25 mouse cellular contexts compared by ENCODE assay signal in the genomic region with DNA sequence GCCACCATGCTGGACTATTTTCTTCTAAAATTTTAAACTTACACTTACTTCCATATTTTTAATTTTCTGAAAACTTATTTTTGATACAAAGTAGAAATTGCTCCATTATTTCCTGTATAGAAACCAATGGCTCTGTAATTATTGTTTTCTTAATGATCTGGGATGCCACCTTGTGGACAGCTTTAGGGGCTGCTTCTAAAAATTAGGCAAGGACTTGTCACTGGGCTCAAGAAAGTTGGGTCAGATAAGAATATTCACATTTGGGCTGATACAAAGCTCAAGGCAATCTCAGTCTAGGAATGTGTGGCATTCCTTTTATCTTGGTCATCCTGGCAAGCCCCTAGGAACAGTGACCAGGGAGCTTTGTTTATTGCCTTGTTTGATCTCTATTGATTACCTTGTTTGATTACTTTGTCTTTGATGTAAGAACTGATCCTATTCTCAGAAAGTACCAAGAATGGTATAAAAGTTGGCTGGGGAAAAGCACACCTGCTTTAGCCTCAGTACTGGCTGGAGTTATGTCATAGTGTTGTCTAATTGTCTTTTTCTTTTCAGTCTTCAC.
DNase-seq lines count a peak whose midpoint lies in the region; ATAC-seq and TF ChIP-seq lines count a peak whose summit lies in the region.
"Had no signal": no experiment of that assay in that cellular context is flagged by ENCODE, and none has a peak within 500 bp of the region (broad histone marks: within the 10 kb centered on the region; RNA-seq: fewer than 3 reads in every experiment).

No protein-coding gene starts in this region.

- H3K4me1 ChIP-seq in liver, postnatal 0 days (ENCODE audit: insufficient read depth) = no peaks in the 10 kb centered on the region
- H3K4me1 ChIP-seq in liver, embryonic 12.5 days = no peaks in the 10 kb centered on the region
- H3K4me1 ChIP-seq: embryonic facial prominence, embryonic 13.5 days; forebrain, embryonic 12.5 days; heart, embryonic 13.5 days; hindbrain, embryonic 13.5 days; liver, embryonic 13.5 days; megakaryocyte, embryonic 14.5 days; midbrain, embryonic 15.5 days; neural tube, embryonic 12.5 days had no signal

- H3K36me3 ChIP-seq in liver, postnatal 0 days (replicated peaks; ENCODE audit: insufficient read depth, low read length) = no peaks in the 10 kb centered on the region
- H3K36me3 ChIP-seq in liver, embryonic 12.5 days = no peaks in the 10 kb centered on the region
- H3K36me3 ChIP-seq: embryonic facial prominence, embryonic 13.5 days; forebrain, embryonic 12.5 days; heart, embryonic 13.5 days; hindbrain, embryonic 13.5 days; liver, embryonic 13.5 days; midbrain, embryonic 15.5 days; neural tube, embryonic 12.5 days had no signal

- no peak overlapping the region for H3K4me3 ChIP-seq in gastrocnemius, adult 2 months
- H3K4me3 ChIP-seq in liver, postnatal 0 days (ENCODE audit: low read depth, low read length) = no peak overlapping the region
- no peak overlapping the region for H3K4me3 ChIP-seq in liver, embryonic 12.5 days
- H3K4me3 ChIP-seq: embryonic facial prominence, embryonic 13.5 days; erythroblast, embryonic 14.5 days; forebrain, embryonic 12.5 days; heart, embryonic 13.5 days; hindbrain, embryonic 13.5 days; liver, embryonic 13.5 days; megakaryocyte, embryonic 14.5 days; midbrain, embryonic 15.5 days; neural tube, embryonic 12.5 days had no signal

- DNase-seq in gastrocnemius, adult 2 months = no peak
- DNase-seq in gastrocnemius, postnatal 25 days = no peak
- DNase-seq in liver, postnatal 0 days = no peak
- DNase-seq in ZHBTc4 (ENCODE audit: low read depth, low spot score) = peak; percentile 18
- no peak for DNase-seq in retina, embryonic 14.5 days (ENCODE audit: low spot score)
- no peak for DNase-seq in thymus, postnatal 25 days
- DNase-seq: adrenal gland, adult 8-10 months; cerebellum, adult 18-20 months; cerebellum, postnatal 14 days; embryo, embryonic 11 days; kidney, adult 2 months; liver, embryonic 13.5 days; lung, embryonic 14.5 days; thymus, postnatal 14 days had no signal

- intact Hi-C loops in gastrocnemius, adult 2 months (cut with DNase I) = no loop called here

- no peak for TF ChIP-seq EP300 in liver, postnatal 0 days (IDR thresholded peaks at IDR 0.05; ENCODE audit: low read depth)

- no peaks in the 10 kb centered on the region for H3K27me3 ChIP-seq in liver, postnatal 0 days (ENCODE audit: insufficient read depth, low read length)
- H3K27me3 ChIP-seq in liver, embryonic 12.5 days (replicated peaks) = no peaks in the 10 kb centered on the region
- H3K27me3 ChIP-seq: embryonic facial prominence, embryonic 13.5 days; forebrain, embryonic 12.5 days; heart, embryonic 13.5 days; hindbrain, embryonic 13.5 days; liver, embryonic 13.5 days; megakaryocyte, embryonic 14.5 days; midbrain, embryonic 15.5 days; neural tube, embryonic 12.5 days had no signal

- H3K27ac ChIP-seq in gastrocnemius, adult 2 months = no peak overlapping the region
- H3K27ac ChIP-seq in liver, postnatal 0 days (ENCODE audit: low read depth) = no peak overlapping the region
- no peak overlapping the region for H3K27ac ChIP-seq in liver, embryonic 12.5 days
- H3K27ac ChIP-seq: embryonic facial prominence, embryonic 13.5 days; forebrain, embryonic 12.5 days; heart, embryonic 13.5 days; hindbrain, embryonic 13.5 days; kidney, postnatal 0 days; liver, embryonic 13.5 days; midbrain, embryonic 15.5 days; neural tube, embryonic 12.5 days had no signal

- no peak overlapping the region for H3K4me2 ChIP-seq in liver, postnatal 0 days (ENCODE audit: low read depth, low read length)
- no peak overlapping the region for H3K4me2 ChIP-seq in liver, embryonic 12.5 days
- H3K4me2 ChIP-seq: embryonic facial prominence, embryonic 13.5 days; forebrain, embryonic 12.5 days; heart, embryonic 13.5 days; hindbrain, embryonic 13.5 days; liver, embryonic 13.5 days; lung, embryonic 14.5 days; midbrain, embryonic 15.5 days; neural tube, embryonic 12.5 days had no signal

- no peak overlapping the region for H3K9ac ChIP-seq in liver, postnatal 0 days (replicated peaks)
- H3K9ac ChIP-seq in liver, embryonic 12.5 days = no peak overlapping the region
- H3K9ac ChIP-seq: embryonic facial prominence, embryonic 13.5 days; forebrain, embryonic 12.5 days; heart, embryonic 13.5 days; hindbrain, embryonic 13.5 days; liver, embryonic 13.5 days; lung, embryonic 14.5 days; midbrain, embryonic 15.5 days; neural tube, embryonic 12.5 days had no signal

- TF ChIP-seq CTCF in gastrocnemius, adult 2 months (IDR thresholded peaks at IDR 0.05) = peak; percentile 4; the same call in 1 of the 2 replicates
- TF ChIP-seq CTCF in liver, postnatal 0 days (IDR thresholded peaks at IDR 0.05; ENCODE audit: low read depth) = 0 out of 2 replicates have a peak, but pooled peaks have one; percentile 3

- no peak for ATAC-seq in liver, postnatal 0 days
- ATAC-seq in liver, embryonic 12.5 days = no peak
- ATAC-seq: CD4-positive, CD25-positive, alpha-beta regulatory T cell, adult 4 months; midbrain, embryonic 15.5 days had no signal

- no peaks in the 10 kb centered on the region for H3K9me3 ChIP-seq in liver, postnatal 0 days (ENCODE audit: low read length)
- no peaks in the 10 kb centered on the region for H3K9me3 ChIP-seq in liver, embryonic 12.5 days (replicated peaks)
- H3K9me3 ChIP-seq: embryonic facial prominence, embryonic 13.5 days; forebrain, embryonic 12.5 days; heart, embryonic 13.5 days; hindbrain, embryonic 13.5 days; liver, embryonic 13.5 days; megakaryocyte, embryonic 14.5 days; midbrain, embryonic 15.5 days; neural tube, embryonic 12.5 days had no signal
